Mouse (Mus musculus): ENCODE data around the gene Trmu.

DNA sequence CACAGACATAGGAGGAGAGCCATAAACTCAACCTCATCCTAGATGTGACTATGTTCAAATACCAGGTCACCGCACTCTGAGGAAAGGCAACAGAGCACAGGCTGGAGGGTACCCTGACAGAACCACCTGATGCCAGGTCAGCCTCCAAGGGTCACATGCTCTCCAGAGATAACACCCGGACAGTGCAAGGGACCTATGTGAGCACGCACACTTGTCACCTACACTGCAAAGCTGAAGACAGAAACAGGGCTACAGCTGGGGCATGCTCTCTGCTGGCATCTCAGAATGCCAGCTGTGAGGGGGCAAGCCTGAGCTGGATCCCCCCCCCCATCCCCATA lies 30.3 kb downstream of the Trmu start:
- TF ChIP-seq POLR2A (IDR thresholded peaks at IDR 0.05; ENCODE audit: extremely low read depth, insufficient read depth, low read length) (no peak), CTCF (IDR thresholded peaks at IDR 0.05; ENCODE audit: low read depth, low read length) (no peak)

All from liver, adult 2 months (tissue).